Mouse (Mus musculus) gastrocnemius, postnatal 14 days (tissue): ENCODE results near the gene Cep55. TPM values are rescaled to one million over a fixed set of nuclear protein-coding genes. Genes with fewer than 3 reads are reported as not detected.

Experiments used
- DNase-seq: peaks from one replicate; pipeline ENCODE4 v3.0.0; 2021; ENCODE audit warnings: mixed read lengths
- intact Hi-C: fragments of 180-260 bp; cut with DNase I; formaldehyde crosslinking; loops from one replicate; pipeline ENCODE4 v1.15.1; 2025; ENCODE audit warnings: low total_unique reads
- long read RNA-seq, 2 experiments: library from polyadenylated mRNA; stranded (forward); transcript quantifications; one replicate each; pipeline ENCODE4 v2.0.0; 2021
- total RNA-seq, 2 experiments: library from RNA; stranded (reverse); gene quantifications; 2 replicates each; pipeline ENCODE4 v1.2.3; 2021

The Cep55 gene
- 1 to 10 TPM; 1.8 to 1.9 TPM for total RNA-seq
- long read RNA-seq, experiment 1, partial matches to known transcripts: 0 of 1 reads
- long read RNA-seq, experiment 1, other reads (novel, unspliced or antisense): 1 of 1 reads
- long read RNA-seq, experiment 2, partial matches to known transcripts: 0 of 1 reads
- long read RNA-seq, experiment 2, other reads (novel, unspliced or antisense): 1 of 1 reads

- intact Hi-C loops: no loop called here
- DNase-seq: peak; percentile 96
Observed at GRCm38 (mm10) chr19:38054720-38055192, at the start of gene Cep55. Cep55 (plus strand) TSS chr19:38055011.

GRCm38 (mm10) chr19:38011379-38011778 lies 43.4 kb upstream of the Cep55 start:
- intact Hi-C loops: no loop called here
- DNase-seq: no peak

GRCm38 (mm10) chr19:38014443-38014842 lies 40.4 kb upstream of the Cep55 start:
- no peak for DNase-seq
- intact Hi-C loops: no loop called here

GRCm38 (mm10) chr19:38015180-38015872 lies 39.5 kb upstream of the Cep55 start:
- intact Hi-C loops: no loop called here
- peak; percentile 64 for DNase-seq

- no peak for DNase-seq
- intact Hi-C loops: no loop called here
Observed at GRCm38 (mm10) chr19:38015873-38016254, 38.9 kb upstream of the Cep55 start.

GRCm38 (mm10) chr19:38022710-38023109 lies 32.1 kb upstream of the Cep55 start:
- intact Hi-C loops: no loop called here
- no peak for DNase-seq

- DNase-seq: no peak
- intact Hi-C loops: no loop called here
Observed at GRCm38 (mm10) chr19:38023603-38024002, 31.2 kb upstream of the Cep55 start.

GRCm38 (mm10) chr19:38025254-38026041 lies 29.4 kb upstream of the Cep55 start:
- intact Hi-C loops: no loop called here
- no peak for DNase-seq

GRCm38 (mm10) chr19:38026211-38026624 lies 28.6 kb upstream of the Cep55 start:
- intact Hi-C loops: no loop called here
- no peak for DNase-seq

- intact Hi-C loops: no loop called here
- no peak for DNase-seq
Observed at GRCm38 (mm10) chr19:38027389-38027788, 27.4 kb upstream of the Cep55 start.

- no peak for DNase-seq
- intact Hi-C loops: no loop called here
Observed at GRCm38 (mm10) chr19:38027881-38028521, 26.8 kb upstream of the Cep55 start.

GRCm38 (mm10) chr19:38029292-38029691 lies 25.5 kb upstream of the Cep55 start:
- intact Hi-C loops: no loop called here
- DNase-seq: no peak

GRCm38 (mm10) chr19:38029871-38030270 lies 24.9 kb upstream of the Cep55 start:
- no peak for DNase-seq
- intact Hi-C loops: no loop called here

- peak; percentile 68 for DNase-seq
Observed at GRCm38 (mm10) chr19:38030673-38031137, 24.1 kb upstream of the Cep55 start.

GRCm38 (mm10) chr19:38031144-38031543 lies 23.7 kb upstream of the Cep55 start:
- intact Hi-C loops: no loop called here
- no peak for DNase-seq

More at GRCm38 (mm10) chr19:38030673-38031137, 24.1 kb upstream of the Cep55 start:
- intact Hi-C loops: no loop called here

GRCm38 (mm10) chr19:38032993-38033734 lies 21.6 kb upstream of the Cep55 start:
- DNase-seq: no peak
- intact Hi-C loops: no loop called here

GRCm38 (mm10) chr19:38033735-38034057 lies 21.1 kb upstream of the Cep55 start:
- intact Hi-C loops: no loop called here

GRCm38 (mm10) chr19:38034696-38035095 lies 20.1 kb upstream of the Cep55 start:
- no peak for DNase-seq
- intact Hi-C loops: no loop called here

More at GRCm38 (mm10) chr19:38033735-38034057, 21.1 kb upstream of the Cep55 start:
- DNase-seq: no peak

GRCm38 (mm10) chr19:38035766-38036165 lies 19.0 kb upstream of the Cep55 start:
- intact Hi-C loops: no loop called here

More at GRCm38 (mm10) chr19:38035766-38036165, 19.0 kb upstream of the Cep55 start:
- no peak for DNase-seq
